Mouse (Mus musculus): ENCODE results near the gene Timp3.

The Timp3 gene

DNA sequence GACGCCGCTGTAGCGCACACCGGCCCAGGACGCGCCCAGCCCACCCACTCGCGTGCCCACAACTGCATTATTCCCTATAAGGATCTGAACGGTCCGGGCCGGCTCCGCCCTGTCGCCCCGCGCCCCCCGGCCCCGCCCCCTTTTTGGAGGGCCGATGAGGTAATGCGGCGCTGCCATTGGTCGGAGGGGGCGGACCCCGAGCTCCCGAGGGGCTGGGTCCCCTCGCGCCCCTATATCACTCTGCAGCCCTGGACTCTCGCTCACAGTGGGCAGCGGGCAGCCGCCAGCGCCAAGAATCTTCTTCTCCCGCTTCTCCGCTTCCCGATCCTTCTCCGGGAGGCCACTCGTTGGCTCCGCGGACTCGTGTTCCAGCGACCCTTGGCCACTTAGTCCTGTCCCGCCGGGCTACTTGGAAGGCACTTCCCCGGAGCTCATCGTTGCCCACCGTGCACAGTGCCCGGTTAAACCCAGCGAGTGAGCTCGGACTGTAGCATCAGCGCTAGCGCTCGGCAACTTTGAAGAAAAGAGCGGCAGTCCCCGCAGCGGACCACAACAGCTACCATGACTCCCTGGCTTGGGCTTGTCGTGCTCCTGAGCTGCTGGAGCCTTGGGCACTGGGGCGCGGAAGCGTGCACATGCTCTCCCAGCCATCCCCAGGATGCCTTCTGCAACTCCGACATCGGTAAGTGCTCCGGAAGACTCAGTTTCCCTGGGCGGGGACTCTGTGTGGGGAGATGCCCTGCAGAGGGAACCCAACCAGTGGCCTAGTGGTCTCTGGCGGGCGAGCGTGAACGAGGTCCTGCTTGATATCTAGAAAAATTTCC lies at the start of gene Timp3:
Gene Timp3 (plus strand): TSS at position 80 of the 824 bp plus-strand sequence.
- peak; percentile 34 to 50 for DNase-seq (ENCODE audit: low spot score in 2 of 2)

GRCm38 (mm10) chr10:86256221-86256620 lies 44.0 kb upstream of the Timp3 start:
- DNase-seq (ENCODE audit: low spot score in 2 of 2): peak; percentile 43 to 60

DNA sequence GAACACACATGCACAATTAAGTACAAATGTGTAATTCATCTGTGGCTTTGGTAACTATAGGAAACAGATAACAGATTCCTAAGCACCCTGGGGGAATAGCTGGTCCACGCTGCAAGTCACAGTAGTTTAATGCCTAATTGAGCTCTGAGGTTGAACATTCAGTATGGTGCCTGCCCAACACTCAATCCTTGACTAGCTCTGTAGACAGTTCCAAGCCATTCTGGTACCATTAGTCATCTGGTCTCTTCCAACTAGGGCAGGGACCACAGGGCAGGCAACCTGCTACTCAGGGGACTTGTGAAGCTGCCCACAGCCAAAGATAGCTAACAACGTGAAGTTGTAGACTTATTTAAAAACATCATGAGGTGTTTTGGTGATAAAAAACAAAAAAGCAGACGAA lies 43.1 kb upstream of the Timp3 start:
- DNase-seq (ENCODE audit: low spot score in 2 of 2): no peak

DNA sequence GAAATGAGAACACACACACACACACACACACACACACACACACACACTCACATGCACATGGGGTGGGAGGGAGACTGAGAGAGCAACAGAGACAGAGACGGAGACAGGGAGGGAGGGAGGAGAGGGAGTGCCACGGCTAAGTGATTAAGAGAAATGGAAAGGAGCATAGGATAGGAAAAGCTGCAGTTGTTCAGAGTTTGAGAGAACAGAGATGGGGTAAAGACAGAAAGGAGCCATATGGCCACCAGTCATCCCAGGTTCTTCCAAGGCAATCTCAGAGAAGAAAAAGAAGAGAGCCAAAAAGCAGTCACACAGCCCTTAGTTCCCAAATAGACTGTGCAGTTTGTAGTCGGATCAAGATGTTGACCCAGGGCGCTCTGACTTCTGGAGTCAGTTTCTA lies 42.1 kb upstream of the Timp3 start:
- DNase-seq (ENCODE audit: low spot score in 2 of 2): no peak

DNA sequence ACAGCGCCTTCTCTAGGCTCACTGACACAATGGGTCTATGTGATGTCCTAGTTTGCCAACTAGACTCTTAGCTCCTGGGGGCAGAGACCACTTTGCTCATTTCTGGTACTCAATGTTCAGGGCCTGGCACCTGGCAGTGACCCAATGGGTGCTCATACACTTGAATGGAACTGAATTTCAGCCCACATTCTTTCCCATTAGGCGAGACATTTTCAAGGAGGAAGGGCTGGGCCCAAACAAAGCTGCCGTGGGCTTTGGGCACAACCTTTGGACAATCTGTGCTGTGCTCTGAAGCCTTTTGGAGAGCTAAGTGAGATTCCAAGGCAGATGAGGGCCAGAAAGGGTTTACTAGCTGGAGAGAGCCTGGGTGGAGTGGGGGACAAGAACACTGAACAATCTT lies 41.2 kb upstream of the Timp3 start:
- DNase-seq (ENCODE audit: low spot score in 2 of 2): no peak

GRCm38 (mm10) chr10:86261725-86262124 lies 38.4 kb upstream of the Timp3 start:
- no peak for DNase-seq (ENCODE audit: low spot score in 2 of 2)

DNA sequence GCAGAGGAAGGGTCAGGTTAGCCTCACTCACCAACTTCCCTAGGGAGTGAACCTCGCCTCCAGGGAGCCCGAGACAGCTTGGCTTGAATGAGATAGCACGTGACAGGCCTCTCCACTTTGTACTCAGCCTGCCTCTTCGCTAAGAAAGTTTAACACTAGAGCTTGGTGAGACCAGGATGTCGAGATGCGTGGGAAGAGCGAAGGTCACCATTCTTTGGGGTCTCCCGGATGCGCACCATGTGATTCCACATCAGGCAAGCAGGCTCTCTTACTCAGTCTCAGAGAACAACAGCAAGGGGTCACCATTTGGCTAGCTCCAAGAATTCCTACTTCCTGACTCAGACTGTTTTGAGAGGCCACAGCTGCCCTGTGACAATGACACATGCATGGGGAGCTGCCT lies 35.6 kb upstream of the Timp3 start:
- no peak for DNase-seq (ENCODE audit: low spot score in 2 of 2)

GRCm38 (mm10) chr10:86270254-86270653 lies 29.9 kb upstream of the Timp3 start:
- DNase-seq (ENCODE audit: low spot score in 2 of 2): no peak

GRCm38 (mm10) chr10:86272826-86273225 lies 27.3 kb upstream of the Timp3 start:
- DNase-seq (ENCODE audit: low spot score in 2 of 2): no peak

- DNase-seq (ENCODE audit: low spot score in 2 of 2): no peak
These were observed 26.6 kb upstream of the Timp3 start for GRCm38 (mm10) chr10:86273410-86274191.

DNA sequence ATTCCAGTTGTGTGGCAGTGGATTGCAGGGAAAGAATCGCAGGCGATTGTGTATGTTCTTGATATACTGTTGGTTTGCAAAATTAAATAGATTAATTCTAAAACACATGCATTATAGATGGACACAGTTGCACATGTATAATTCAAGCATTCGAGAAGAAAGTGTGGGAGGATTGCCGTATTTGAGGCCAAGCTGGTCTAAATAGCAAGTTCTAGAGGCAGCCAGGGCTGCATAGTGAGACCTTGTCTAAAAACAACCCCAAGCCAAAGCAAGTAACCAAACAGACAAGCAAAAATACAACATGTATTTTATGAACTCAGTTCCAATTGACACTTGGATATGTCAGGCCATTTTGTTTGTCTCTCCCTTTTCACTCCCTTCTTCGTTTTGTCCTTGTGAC lies 24.6 kb upstream of the Timp3 start:
- no peak for DNase-seq (ENCODE audit: low spot score in 2 of 2)

GRCm38 (mm10) chr10:86277327-86277726 lies 22.8 kb upstream of the Timp3 start:
- DNase-seq (ENCODE audit: low spot score in 2 of 2): no peak

- no peak for DNase-seq (ENCODE audit: low spot score in 2 of 2)
These were observed 21.7 kb upstream of the Timp3 start for GRCm38 (mm10) chr10:86278481-86278880.

- DNase-seq (ENCODE audit: low spot score in 2 of 2): peak in 1 of 2 experiments; percentile 31
These were observed 20.5 kb upstream of the Timp3 start for GRCm38 (mm10) chr10:86279579-86280168.

DNA sequence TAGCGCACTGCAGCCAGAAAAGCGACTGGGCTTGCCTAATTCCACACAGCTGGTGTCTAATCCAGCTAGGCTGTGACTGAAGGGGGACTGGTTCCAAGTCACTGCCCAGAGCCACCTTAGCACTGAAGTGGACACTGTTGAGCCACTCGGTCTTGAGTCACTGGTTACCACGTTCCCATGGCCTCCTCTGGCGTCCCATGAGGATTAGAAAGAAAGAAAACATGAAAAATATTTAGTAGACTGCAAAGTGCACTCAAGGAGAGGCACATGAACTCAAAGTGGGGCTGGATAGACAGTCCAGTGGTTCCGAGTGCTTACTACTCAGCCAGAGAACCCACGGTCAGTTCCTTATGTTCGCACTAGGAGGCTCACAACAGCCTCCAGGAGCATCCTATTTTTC lies 18.9 kb upstream of the Timp3 start:
- no peak for DNase-seq (ENCODE audit: low spot score in 2 of 2)

DNA sequence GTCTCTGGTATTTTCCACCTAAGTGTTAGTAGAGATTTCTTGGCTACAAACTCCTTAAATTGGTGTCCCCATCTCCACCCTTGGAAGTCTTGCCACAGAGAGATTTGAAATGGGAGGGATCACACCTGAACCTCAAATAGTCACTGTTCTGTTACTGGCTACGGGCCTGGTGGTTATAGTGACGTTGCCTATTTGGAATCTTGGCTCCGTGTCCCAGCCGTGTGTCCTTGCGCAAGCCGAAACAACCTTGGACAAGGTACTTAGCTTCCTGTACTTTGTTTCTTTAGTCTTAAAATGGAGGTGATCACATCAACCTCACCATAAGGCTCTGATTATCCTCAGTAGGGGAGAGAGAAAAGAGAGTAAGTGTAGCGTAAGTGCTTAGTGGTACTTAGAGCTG lies 13.7 kb upstream of the Timp3 start:
- no peak for DNase-seq (ENCODE audit: low spot score in 2 of 2)

DNA sequence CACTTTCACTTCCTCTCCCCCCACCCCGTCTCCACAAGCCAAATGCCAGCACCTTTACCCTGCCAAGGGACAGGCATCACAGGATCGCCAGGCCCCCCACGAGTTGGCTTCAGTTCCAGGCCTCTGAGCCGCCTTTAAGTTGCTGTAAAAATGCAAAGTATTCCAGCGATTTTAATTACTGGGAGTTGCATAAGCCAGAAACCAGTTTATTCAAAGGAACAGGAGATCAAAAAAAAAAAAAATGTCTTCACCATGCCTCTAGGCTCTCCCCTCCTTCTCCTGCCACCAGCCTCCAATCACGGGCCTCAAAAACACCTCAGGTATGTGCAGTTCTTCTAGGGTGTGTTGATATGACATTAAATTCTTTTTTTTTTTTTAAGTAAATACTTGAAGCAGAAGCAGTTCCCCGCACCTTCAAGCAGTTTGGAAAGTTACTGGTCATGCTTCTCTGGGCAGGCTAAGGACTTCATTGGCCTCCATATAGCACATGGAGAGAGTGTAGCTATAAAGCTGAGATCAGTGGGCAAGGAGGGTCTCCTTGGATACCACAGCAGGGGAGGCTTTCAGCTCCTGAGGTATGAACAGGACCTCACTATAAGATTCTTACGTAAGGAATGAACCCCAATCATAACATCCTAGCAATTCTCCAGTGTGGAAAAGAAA lies 9.9 kb upstream of the Timp3 start:
- no peak for DNase-seq (ENCODE audit: low spot score in 2 of 2)

DNA sequence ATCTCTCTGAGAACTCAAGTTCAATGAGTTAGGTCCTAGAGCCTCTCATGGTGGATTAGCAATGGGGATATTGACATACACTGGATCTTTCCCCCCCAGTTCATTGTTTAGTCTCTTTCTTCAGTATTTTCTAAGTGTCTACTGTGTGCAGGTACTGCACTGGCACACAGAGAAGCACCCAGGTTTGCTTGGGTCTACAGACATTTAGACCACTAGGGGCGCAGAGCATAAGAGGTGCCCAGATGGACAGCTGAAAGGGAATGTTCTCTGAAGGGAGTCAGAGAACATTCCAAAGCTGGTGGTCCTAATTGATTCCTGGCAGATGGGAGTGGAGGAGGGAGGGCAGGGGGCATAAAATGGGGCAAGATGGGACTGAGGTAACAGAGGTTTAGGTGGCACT lies 6.3 kb upstream of the Timp3 start:
- no peak for DNase-seq (ENCODE audit: low spot score in 2 of 2)

- DNase-seq (ENCODE audit: low spot score in 2 of 2): no peak
These were observed 5.4 kb upstream of the Timp3 start for GRCm38 (mm10) chr10:86294599-86295365.

GRCm38 (mm10) chr10:86295454-86296098 lies 4.6 kb upstream of the Timp3 start:
- DNase-seq (ENCODE audit: low spot score in 2 of 2): no peak

- peak; percentile 80 to 81 for DNase-seq (ENCODE audit: low spot score in 2 of 2)
These were observed 4.1 kb upstream of the Timp3 start for GRCm38 (mm10) chr10:86296111-86296510.

All from right cerebral cortex, adult 2 months (tissue).